Mouse (Mus musculus) hematopoietic stem cell, adult 5-6 weeks (primary cell): ENCODE measurements around the gene Gpr173. TPM values are rescaled to one million over a fixed set of nuclear protein-coding genes. Genes with fewer than 3 reads are reported as not detected.
A peak's percentile ranks its signal among the peaks of the same experiment; 100 is the strongest.

Source experiments
- ATAC-seq, 2 experiments: fragments of 125-278 bp in 1 of 2; replicated peaks in 1 of 2; 2 replicates each; pipeline ENCODE4 v1.8.0; 2016 to 2017; ENCODE audit warnings: inconsistent platforms in 2 of 2, mild to moderate bottlenecking in 2 of 2, moderate number of reproducible peaks in 2 of 2, low read depth in 1 of 2, moderate TSS enrichment in 1 of 2; ENCODE audit not compliant: low FRiP score in 2 of 2, poor library complexity in 2 of 2, severe bottlenecking in 2 of 2, insufficient read depth in 1 of 2, low TSS enrichment in 1 of 2
- total RNA-seq: library from RNA; stranded (forward); fragments of 172-1452, 232-1000 nt; gene quantifications from 2 replicates; pipeline ENCODE4 v1.2.3, GENCODE M21; 2017

Gpr173 gene
- total RNA-seq, 1 experiment from 2014 or later = not detected

GRCm38 (mm10) chrX:152322776-152323175 is 45.7 kb downstream of the Gpr173 start:
- peak; percentile 54 to 62 for ATAC-seq

GRCm38 (mm10) chrX:152320535-152320934 is 48.0 kb downstream of the Gpr173 start:
- ATAC-seq = no peak

- ATAC-seq = peak; percentile 42 to 58; a peak in 1 of 4 replicates
These were observed 60.6 kb downstream of the Gpr173 start for GRCm38 (mm10) chrX:152307942-152308341.

- ATAC-seq = peak in 1 of 2 experiments; percentile 48; a peak in 2 of 4 replicates
These were observed 61.1 kb downstream of the Gpr173 start for GRCm38 (mm10) chrX:152307371-152307770.

- no peak for ATAC-seq
These were observed 62.3 kb downstream of the Gpr173 start for GRCm38 (mm10) chrX:152306224-152306623.

Other genes with a start within 250 kb of the Gpr173 start
- gene Iqsec2, start 224.4 kb downstream of the Gpr173 start, total RNA-seq = 4.5 and 5.4 TPM in 2 replicates
- 39.6 and 45.1 TPM in 2 replicates for gene Kdm5c, start 135.7 kb downstream of the Gpr173 start, total RNA-seq
- gene Kantr, start 41.2 kb downstream of the Gpr173 start, total RNA-seq = 6.3 and 8.3 TPM in 2 replicates
- gene Tspyl2, start 26.3 kb downstream of the Gpr173 start, total RNA-seq = 34.0 and 39.6 TPM in 2 replicates
- gene Cldn34a, start 194.6 kb upstream of the Gpr173 start, total RNA-seq = not detected in 2 replicates